ENCODE assay signal across 7 mouse cellular contexts in the genomic region with DNA sequence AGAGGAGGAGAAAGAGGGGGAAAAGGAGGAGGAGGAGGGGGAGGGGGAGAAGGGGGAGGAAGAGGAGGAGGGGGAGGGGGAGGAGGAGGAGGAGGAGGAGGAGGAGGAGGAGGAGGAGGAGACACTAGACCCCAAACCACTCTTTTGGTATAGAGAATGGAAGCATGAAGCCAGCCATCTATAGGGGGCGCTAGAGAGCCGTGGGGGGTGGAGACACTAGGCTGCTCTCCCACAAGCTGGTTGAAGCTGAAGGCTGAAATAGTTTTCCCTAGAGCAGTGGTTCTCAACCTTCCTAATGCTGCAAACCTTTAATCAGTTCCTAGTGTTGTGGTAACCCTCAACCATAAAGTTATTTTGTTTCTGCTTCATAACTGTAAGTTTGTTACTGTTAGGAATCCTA.
DNase-seq lines count a peak whose midpoint lies in the region; ATAC-seq and TF ChIP-seq lines count a peak whose summit lies in the region.

No protein-coding gene starts in this region.

- TF ChIP-seq POLR2A in CH12.LX (IDR thresholded peaks at IDR 0.05; ENCODE audit: low read depth, low read length) = no peak

- peak in 1 of 2 experiments; percentile 25; a peak in 1 of 4 replicates for TF ChIP-seq CTCF in CH12.LX (conservative IDR thresholded peaks at IDR 0.05 in 1 of 2, IDR thresholded peaks at IDR 0.05 in 1 of 2; ENCODE audit: low read depth in 2 of 2, low read length in 2 of 2)

- no peak; the same call in 1 of the 2 replicates for TF ChIP-seq RAD21 in CH12.LX (IDR thresholded peaks at IDR 0.05; ENCODE audit: low read depth, low read length)

- no peak overlapping the region for H3K27ac ChIP-seq in hindbrain, embryonic 11.5 days (ENCODE audit: low read depth, low read length)
- H3K27ac ChIP-seq in hindbrain, embryonic 14.5 days = no peak overlapping the region
- no peak overlapping the region for H3K27ac ChIP-seq in CH12.LX (ENCODE audit: insufficient read depth, low read depth)

- DNase-seq in hindbrain, embryonic 11.5 days (ENCODE audit: low spot score) = peak; percentile 54
- DNase-seq in hindbrain, embryonic 14.5 days (ENCODE audit: low spot score) = no peak
- DNase-seq in CH12.LX (ENCODE audit: extremely low read depth) = peak; percentile 22
- peak; percentile 70 for DNase-seq in adrenal gland, postnatal 14 days
- DNase-seq in induced T-regulatory cell, adult 2 months (ENCODE audit: low read depth) = peak; percentile 54
- peak; percentile 69 for DNase-seq in retina, embryonic 14.5 days (ENCODE audit: low spot score)
- no peak for DNase-seq in urinary bladder, adult 18-20 months (ENCODE audit: low spot score in 2 of 2)

- no peak overlapping the region for H3K4me2 ChIP-seq in hindbrain, embryonic 11.5 days (replicated peaks; ENCODE audit: low read depth, low read length)
- no peak overlapping the region for H3K4me2 ChIP-seq in hindbrain, embryonic 14.5 days (replicated peaks)
- no peak overlapping the region for H3K4me2 ChIP-seq in CH12.LX (ENCODE audit: insufficient read depth, low read depth, poor library complexity, severe bottlenecking)

- in situ Hi-C loops in CH12.LX (cut with MboI; ENCODE audit: low pct_ligation_motif_present, low pct_unique_long_range_greater_than_20kb, low sequenced_read_pairs) = no loop called here

- 12% methylated on average over 2 of the region's 2 CpGs for WGBS in hindbrain, embryonic 11.5 days
- WGBS in hindbrain, embryonic 14.5 days = 11% methylated on average over 2 of the region's 2 CpGs

- no peak for TF ChIP-seq EP300 in CH12.LX (IDR thresholded peaks at IDR 0.05; ENCODE audit: low read length)

- no peak overlapping the region for H3K4me3 ChIP-seq in hindbrain, embryonic 11.5 days (ENCODE audit: low read depth, low read length)
- H3K4me3 ChIP-seq in hindbrain, embryonic 14.5 days (replicated peaks; ENCODE audit: low read length) = no peak overlapping the region
- no peak overlapping the region for H3K4me3 ChIP-seq in CH12.LX (replicated peaks in 1 of 3; ENCODE audit: low read depth in 2 of 3, low read length in 2 of 3, poor library complexity in 1 of 3)

- H3K4me1 ChIP-seq in hindbrain, embryonic 11.5 days (replicated peaks; ENCODE audit: control insufficient read depth, insufficient read depth, low read length) = no peaks in the 10 kb centered on the region
- H3K4me1 ChIP-seq in hindbrain, embryonic 14.5 days (replicated peaks; ENCODE audit: control insufficient read depth, insufficient read depth, low read length) = peaks cover 11% of the 10 kb centered on the region
- no peaks in the 10 kb centered on the region for H3K4me1 ChIP-seq in CH12.LX (ENCODE audit: control insufficient read depth in 1 of 2, insufficient read depth in 2 of 2)

- dilution Hi-C loops in CH12.LX (cut with MboI; ENCODE audit: extremely low pct_ligation_motif_present, extremely low pct_unique_long_range_greater_than_20kb, low sequenced_read_pairs) = no loop called here

- no peaks in the 10 kb centered on the region for H3K79me2 ChIP-seq in CH12.LX (replicated peaks; ENCODE audit: control insufficient read depth, extremely low read depth, insufficient read depth, poor library complexity, severe bottlenecking)

- H3K36me3 ChIP-seq in hindbrain, embryonic 11.5 days (ENCODE audit: control insufficient read depth, insufficient read depth, low read length) = no peaks in the 10 kb centered on the region
- H3K36me3 ChIP-seq in hindbrain, embryonic 14.5 days (replicated peaks; ENCODE audit: control insufficient read depth, insufficient read depth) = no peaks in the 10 kb centered on the region
- H3K36me3 ChIP-seq in CH12.LX (replicated peaks in 1 of 2; ENCODE audit: control insufficient read depth in 1 of 2, insufficient read depth in 1 of 2, low read length in 1 of 2) = no peaks in the 10 kb centered on the region

- no peaks in the 10 kb centered on the region for H3K9me3 ChIP-seq in hindbrain, embryonic 11.5 days (ENCODE audit: control insufficient read depth, low read length)
- no peaks in the 10 kb centered on the region for H3K9me3 ChIP-seq in hindbrain, embryonic 14.5 days (ENCODE audit: control insufficient read depth, low read length)
- peaks cover 24% of the 10 kb centered on the region for H3K9me3 ChIP-seq in CH12.LX (replicated peaks; ENCODE audit: low read length)

- no peak for ATAC-seq in hindbrain, embryonic 11.5 days (ENCODE audit: low FRiP score)
- ATAC-seq in hindbrain, embryonic 14.5 days (ENCODE audit: low FRiP score) = no peak

- no peak overlapping the region for H3K9ac ChIP-seq in hindbrain, embryonic 11.5 days (ENCODE audit: low read depth, low read length)
- H3K9ac ChIP-seq in hindbrain, embryonic 14.5 days = no peak overlapping the region
- no peak overlapping the region for H3K9ac ChIP-seq in CH12.LX (ENCODE audit: insufficient read depth, low read depth)

- no peaks in the 10 kb centered on the region for H3K27me3 ChIP-seq in hindbrain, embryonic 11.5 days (ENCODE audit: control insufficient read depth, insufficient read depth, low read length)
- no peaks in the 10 kb centered on the region for H3K27me3 ChIP-seq in hindbrain, embryonic 14.5 days (ENCODE audit: control insufficient read depth, insufficient read depth, low read length)
- no peaks in the 10 kb centered on the region for H3K27me3 ChIP-seq in CH12.LX (replicated peaks)

TF ChIP-seq in CH12.LX, 34 proteins besides CTCF, POLR2A, EP300 and RAD21:
- TF ChIP-seq ELF1 (IDR thresholded peaks at IDR 0.05; ENCODE audit: low read depth, low read length) (no peak), HCFC1 (IDR thresholded peaks at IDR 0.05; ENCODE audit: low read depth, low read length) (no peak), PAX5 (IDR thresholded peaks at IDR 0.05; ENCODE audit: low read length) (no peak), POLR2AphosphoS2 (IDR thresholded peaks at IDR 0.05; ENCODE audit: low read depth, low read length) (no peak), ZC3H11A (IDR thresholded peaks at IDR 0.05; ENCODE audit: low read depth, low read length) (no peak), E2F4 (IDR thresholded peaks at IDR 0.05; ENCODE audit: insufficient replicate concordance, low read depth, low read length) (no peak), SMC3 (IDR thresholded peaks at IDR 0.05; ENCODE audit: low read depth, low read length) (no peak), NELFE (IDR thresholded peaks at IDR 0.05; ENCODE audit: low read depth, low read length) (no peak), USF1 (IDR thresholded peaks at IDR 0.05; ENCODE audit: low read depth, low read length) (no peak), NRF1 (IDR thresholded peaks at IDR 0.05; ENCODE audit: low read depth, low read length) (no peak), CHD1 (IDR thresholded peaks at IDR 0.05; ENCODE audit: low read depth, low read length) (no peak), TCF12 (IDR thresholded peaks at IDR 0.05; ENCODE audit: low read depth, low read length) (no peak)

Comparison
In these comparisons a context has a peak if more than half of its experiments do, and no peak if none do; other contexts are left out.
1. DNase-seq: peak in hindbrain, embryonic 11.5 days (single experiment), CH12.LX (single experiment), adrenal gland, postnatal 14 days (single experiment), induced T-regulatory cell, adult 2 months (single experiment) and retina, embryonic 14.5 days (single experiment); none in hindbrain, embryonic 14.5 days (single experiment) and urinary bladder, adult 18-20 months (0 of 2).